Mouse (Mus musculus): Measurements from ENCODE around the gene Ap2m1. TPM values are rescaled to one million over a fixed set of nuclear protein-coding genes. Genes with fewer than 3 reads are reported as not detected.

Gene Ap2m1
- total RNA-seq (2023): 100 to 1,000 TPM; 193 to 201 TPM

DNA sequence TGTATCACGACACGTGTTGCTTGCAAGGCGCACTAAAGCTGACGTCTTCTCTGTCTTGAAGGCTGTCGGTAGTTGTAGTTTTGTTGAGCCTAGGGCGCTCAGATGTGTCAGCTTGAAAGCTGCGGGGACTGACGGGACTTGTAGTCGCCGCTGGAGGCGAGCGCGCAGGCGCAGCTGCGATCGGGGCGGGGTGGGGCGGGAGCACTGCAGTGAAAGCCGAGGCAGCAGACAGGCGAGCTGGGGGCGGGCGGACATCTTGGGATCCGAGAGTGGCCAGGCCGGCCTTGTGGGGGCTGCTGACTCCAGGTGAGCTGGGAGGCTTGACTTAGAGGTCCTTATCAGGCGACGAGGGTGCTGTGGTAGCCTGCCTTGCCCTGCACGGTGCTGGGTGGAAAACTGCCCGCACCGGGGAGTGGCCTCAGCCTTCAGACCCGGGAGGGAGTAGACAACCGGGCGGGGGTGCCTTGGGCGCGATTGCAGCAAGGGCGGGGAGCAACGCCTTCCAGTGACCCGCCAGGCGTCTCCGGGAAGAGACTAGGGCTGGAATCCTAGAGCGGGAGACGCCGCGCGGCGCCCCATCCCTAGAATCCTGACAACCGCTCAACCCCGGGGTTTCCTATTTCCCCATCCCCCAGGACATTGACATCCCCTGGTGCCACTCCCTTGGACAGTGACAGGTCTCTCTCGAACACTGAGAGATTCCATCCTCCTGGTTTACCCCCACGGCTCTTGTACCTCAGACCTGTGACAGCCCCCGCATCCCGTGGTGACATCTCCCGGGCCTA lies at the start of gene Ap2m1:
Gene Ap2m1, plus strand, starts transcription at position 183 of the 785 bp plus-strand sequence.

DNA sequence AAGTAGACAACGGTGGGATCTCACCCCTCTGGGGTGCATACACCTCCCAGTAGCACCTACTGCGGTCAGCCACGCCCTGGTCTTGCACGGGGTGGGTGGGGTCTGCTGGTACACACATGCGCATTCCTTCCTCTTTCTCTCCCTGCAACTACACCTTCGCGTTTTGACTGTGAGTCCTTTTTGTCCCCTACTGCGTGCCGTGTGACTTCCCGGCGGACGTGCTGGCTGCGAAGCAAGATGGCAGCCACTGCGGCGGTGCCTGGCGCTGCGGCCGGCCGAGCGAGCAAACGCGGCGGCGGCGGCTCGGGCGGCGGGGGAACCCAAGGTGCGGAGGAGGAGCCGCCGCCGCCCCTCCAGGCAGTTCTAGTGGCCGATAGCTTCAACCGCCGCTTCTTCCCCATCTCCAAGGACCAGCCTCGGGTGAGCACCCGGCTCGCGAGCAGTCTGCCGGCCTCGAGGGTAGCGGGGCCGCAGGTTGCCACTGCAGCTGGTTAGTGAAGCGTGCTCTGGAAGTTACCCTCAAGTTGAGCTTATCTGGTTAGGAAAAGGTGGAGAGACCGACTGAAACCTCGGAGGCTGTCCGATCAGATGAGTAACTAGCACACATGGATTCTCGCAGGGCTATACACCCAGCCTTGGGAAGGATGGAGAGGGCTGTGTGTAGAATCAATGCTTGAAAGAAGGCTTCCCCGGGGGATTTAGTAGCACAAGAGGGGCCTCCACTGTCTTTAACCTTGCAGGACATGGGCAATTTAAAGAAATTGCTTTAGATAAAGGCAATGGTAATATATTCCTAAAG lies 36.4 kb upstream of the Ap2m1 start, which contains the start of gene Eif2b5:
Gene Eif2b5, plus strand, starts transcription at position 141 of the 799 bp plus-strand sequence.

DNA sequence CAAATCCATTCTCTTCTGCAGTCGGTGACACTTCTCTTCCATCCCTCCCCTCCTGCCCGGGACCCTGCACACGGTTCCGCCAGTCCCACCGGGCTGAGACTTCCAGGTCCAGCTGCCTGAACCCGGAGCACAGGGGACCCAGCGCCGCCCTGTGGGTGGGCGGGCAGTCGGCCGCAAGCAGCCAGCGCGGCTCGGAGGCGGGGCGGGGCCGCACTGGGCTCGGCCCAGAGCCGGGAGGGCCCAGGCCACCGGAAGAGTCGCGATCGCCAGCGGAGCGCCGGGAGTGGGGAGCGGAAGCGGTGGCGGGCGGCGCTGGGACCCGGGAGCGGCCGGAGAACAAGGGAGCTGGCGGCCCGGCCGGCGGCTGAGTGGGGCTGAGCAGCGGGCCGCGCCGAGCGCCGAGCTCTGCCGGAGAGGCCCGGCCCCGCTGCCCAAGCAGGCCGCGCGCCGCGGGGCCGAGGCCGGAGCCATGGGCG lies 18.5 kb upstream of the Ap2m1 start, which contains the start of gene Dvl3:
Gene Dvl3, plus strand, starts transcription at position 257 of the 476 bp plus-strand sequence.

DNA sequence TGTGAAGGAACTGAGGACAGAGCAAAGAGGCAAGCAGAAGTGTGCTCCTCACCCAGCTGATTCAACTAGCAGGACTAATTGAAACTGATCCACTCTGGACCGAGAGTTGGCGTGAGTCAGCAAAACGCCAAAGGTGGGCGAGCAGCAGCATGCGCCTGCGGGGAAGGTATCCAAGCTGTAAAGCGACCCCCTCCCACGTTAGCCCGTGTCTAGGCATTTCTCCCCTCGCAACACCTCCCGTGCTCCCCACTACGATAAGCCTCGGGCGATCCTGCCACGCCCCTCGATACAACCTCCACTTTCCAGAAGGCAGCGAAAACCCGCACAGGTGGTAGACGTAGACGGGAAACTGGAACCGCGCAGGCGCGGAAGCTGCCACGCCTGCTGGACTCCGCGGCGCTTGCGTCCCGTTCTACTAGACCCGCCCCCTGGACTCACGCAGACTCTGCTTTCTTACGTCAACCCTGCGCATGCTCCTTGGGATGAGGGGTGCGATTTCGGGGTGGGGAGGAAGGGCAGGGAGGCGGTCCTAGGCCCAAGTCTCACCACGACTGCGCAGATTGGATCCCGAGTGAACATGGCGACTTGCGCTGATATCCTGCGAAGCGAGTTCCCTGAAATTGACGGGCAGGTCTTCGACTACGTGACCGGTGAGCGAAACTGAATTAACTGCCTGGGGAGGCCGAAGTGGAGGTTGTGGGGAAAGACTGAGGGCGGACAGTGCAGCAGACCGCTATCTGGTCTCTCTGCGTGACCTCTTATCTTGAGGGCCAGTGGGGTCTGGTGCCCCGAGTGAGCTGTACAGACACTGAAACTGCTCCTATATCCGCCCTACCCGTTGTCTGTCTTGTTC lies 13.0 kb downstream of the Ap2m1 start, which contains the start of gene Abcf3:
Gene Abcf3, plus strand, starts transcription at position 482 of the 853 bp plus-strand sequence.

DNA sequence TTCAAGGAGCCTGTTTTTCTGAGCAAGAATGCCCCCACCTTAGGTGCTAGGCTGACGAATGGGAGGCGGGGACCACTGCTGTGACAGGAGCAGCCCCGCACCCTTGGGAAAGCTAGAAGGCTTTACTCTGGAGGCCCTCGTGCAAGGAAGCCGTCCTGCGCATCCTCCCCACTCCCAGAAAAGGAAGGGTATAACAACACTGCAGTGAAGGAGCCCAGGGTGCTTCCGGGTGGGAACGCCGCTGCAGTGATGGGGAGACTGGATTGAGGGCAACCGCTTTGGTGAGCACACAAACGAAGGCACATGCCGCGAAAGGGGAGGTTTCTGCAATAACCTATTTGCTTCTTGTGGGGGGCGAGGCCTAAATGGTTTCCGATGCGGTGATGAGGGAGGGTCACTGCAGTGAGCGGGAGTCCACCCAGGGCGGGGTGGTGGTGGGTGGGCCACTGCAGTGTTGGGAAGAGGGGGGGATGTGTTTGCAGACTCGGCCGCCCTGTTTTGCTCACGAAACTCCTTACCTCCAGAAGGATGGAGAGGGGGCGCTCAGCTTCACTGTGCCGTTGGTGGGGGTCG lies 54.2 kb downstream of the Ap2m1 start, which contains the start of gene Vwa5b2:
Gene Vwa5b2, plus strand, starts transcription at position 106 of the 573 bp plus-strand sequence.

Other genes with a start within 250 kb of the Ap2m1 start
- 10 to 100 TPM; 51.1 to 79.0 TPM for gene Parl, start 233.1 kb upstream of the Ap2m1 start, total RNA-seq (2023)
- gene Cyp2ab1, start 210.1 kb upstream of the Ap2m1 start, total RNA-seq (2023): 1 to 10 TPM; 4.7 to 5.0 TPM
- gene Abcc5, start 109.1 kb upstream of the Ap2m1 start, total RNA-seq (2023): 10 to 100 TPM; 77.4 to 94.6 TPM
- 10 to 100 TPM; 18.3 to 27.1 TPM for gene Eif2b5, start 36.7 kb upstream of the Ap2m1 start, total RNA-seq (2023)
- gene Dvl3, start 18.5 kb upstream of the Ap2m1 start, total RNA-seq (2023): 10 to 100 TPM; 26.6 to 29.9 TPM
- 10 to 100 TPM; 41.3 to 50.8 TPM for gene Abcf3, start 13.1 kb downstream of the Ap2m1 start, total RNA-seq (2023)
- gene Vwa5b2, start 54.0 kb downstream of the Ap2m1 start, total RNA-seq (2023): under 1 TPM in 1 of 2 experiments, not detected in 1; 0.22 TPM
- gene Eef1akmt4, start 76.1 kb downstream of the Ap2m1 start, total RNA-seq (2023): 1 to 10 TPM; 2.8 to 2.9 TPM
- gene Gm49333, start 76.1 kb downstream of the Ap2m1 start, total RNA-seq (2023): not detected
- 1 to 10 TPM; 4.9 to 5.4 TPM for gene Alg3, start 76.3 kb downstream of the Ap2m1 start, total RNA-seq (2023)
- under 1 TPM; 0.64 to 0.68 TPM for gene Camk2n2, start 85.8 kb downstream of the Ap2m1 start, total RNA-seq (2023)
- not detected for gene Ece2, start 94.3 kb downstream of the Ap2m1 start, total RNA-seq (2023)
- 100 to 1,000 TPM in 1 of 2 experiments, 10 to 100 TPM in 1; 94.0 to 105 TPM for gene Psmd2, start 116.2 kb downstream of the Ap2m1 start, total RNA-seq (2023)
- gene Eif4g1, start 132.8 kb downstream of the Ap2m1 start, total RNA-seq (2023): 100 to 1,000 TPM; 159 to 168 TPM
- 1 to 10 TPM; 1.0 to 1.2 TPM for gene Fam131a, start 157.8 kb downstream of the Ap2m1 start, total RNA-seq (2023)
- gene Polr2h, start 182.2 kb downstream of the Ap2m1 start, total RNA-seq (2023): 1 to 10 TPM; 9.0 to 9.9 TPM
- gene Clcn2, start 182.3 kb downstream of the Ap2m1 start, total RNA-seq (2023): 1 to 10 TPM; 1.5 to 3.5 TPM
- not detected for gene Chrd, start 197.6 kb downstream of the Ap2m1 start, total RNA-seq (2023)
- gene Thpo, start 199.0 kb downstream of the Ap2m1 start, total RNA-seq (2023): not detected

Measured in neutrophil, adult 59 days (primary cell).